Mouse (Mus musculus) MEL (cell line): ENCODE results near the gene Zfpm1. TPM values are rescaled to one million over a fixed set of nuclear protein-coding genes. Genes with fewer than 3 reads are reported as not detected.

Source experiments
- DNase-seq: peaks from one replicate; pipeline ENCODE4 v3.0.0; 2011; ENCODE audit warnings: low read depth, low spot score
- H3K27ac ChIP-seq: 2 replicates; pipeline ENCODE4 v1.5.1; 2012; ENCODE audit warnings: low read depth, mild to moderate bottlenecking, control low read depth, low read length, moderate library complexity; ENCODE audit not compliant: control insufficient read depth
- H3K27me3 ChIP-seq, 2 experiments: fragments of 150-350 bp in 1 of 2; sonication (generic) in 1 of 2; 2 replicates each; pipeline ENCODE4 v1.6.1; 2012; ENCODE audit warnings: low read length in 2 of 2, mild to moderate bottlenecking in 2 of 2, improper control_type of control experiment in 1 of 2, moderate library complexity in 1 of 2; ENCODE audit not compliant: insufficient read depth in 2 of 2, control insufficient read depth in 1 of 2
- H3K36me3 ChIP-seq, 2 experiments: 2 replicates each; pipeline ENCODE4 v1.6.1; 2012 to 2014; ENCODE audit warnings: low read length in 2 of 2, improper control_type of control experiment in 1 of 2, inconsistent platforms in 1 of 2, mild to moderate bottlenecking in 1 of 2; ENCODE audit not compliant: insufficient read depth in 2 of 2, control insufficient read depth in 1 of 2
- H3K4me1 ChIP-seq, 2 experiments: fragments of 150-350 bp in 1 of 2; sonication (generic) in 1 of 2; 2 replicates each; pipeline ENCODE4 v1.6.1; 2012; ENCODE audit warnings: low read length in 2 of 2, improper control_type of control experiment in 1 of 2, mild to moderate bottlenecking in 1 of 2; ENCODE audit not compliant: insufficient read depth in 2 of 2, control insufficient read depth in 1 of 2
- H3K4me3 ChIP-seq, 2 experiments: fragments of 150-350 bp in 1 of 2; sonication (generic) in 1 of 2; 2 replicates each; pipeline ENCODE4 v1.5.1; 2012; ENCODE audit warnings: low read depth in 2 of 2, low read length in 2 of 2, mild to moderate bottlenecking in 2 of 2, moderate library complexity in 2 of 2, control low read depth in 1 of 2, improper control_type of control experiment in 1 of 2; ENCODE audit not compliant: control insufficient read depth in 1 of 2, insufficient read depth in 1 of 2
- H3K79me2 ChIP-seq: 2 replicates; pipeline ENCODE4 v1.6.1; 2012; ENCODE audit warnings: mild to moderate bottlenecking, low read length, moderate library complexity; ENCODE audit not compliant: control insufficient read depth, poor library complexity, insufficient read depth
- H3K9ac ChIP-seq: 2 replicates; pipeline ENCODE4 v1.6.1; 2012; ENCODE audit warnings: low read depth, mild to moderate bottlenecking, control low read depth, low read length, moderate library complexity; ENCODE audit not compliant: control insufficient read depth, poor library complexity, severe bottlenecking
- H3K9me3 ChIP-seq: fragments of 150-350 bp; sonication (generic); replicated peaks from 2 replicates; pipeline ENCODE4 v1.6.1; 2012; ENCODE audit warnings: mild to moderate bottlenecking, low read length, improper control_type of control experiment, moderate library complexity; ENCODE audit not compliant: insufficient read depth
- CHD2 ChIP-seq: IDR thresholded peaks from 2 replicates; pipeline ENCODE4 v1.6.1; 2011; ENCODE audit warnings: low read length, improper control_type of control experiment
- E2F4 ChIP-seq: IDR thresholded peaks from 2 replicates; pipeline ENCODE4 v1.6.1; 2011; ENCODE audit warnings: low read depth, low read length, improper control_type of control experiment, borderline replicate concordance
- ELF1 ChIP-seq: IDR thresholded peaks from 2 replicates; pipeline ENCODE4 v1.6.1; 2014; ENCODE audit warnings: low read depth, mild to moderate bottlenecking, inconsistent platforms, low read length, improper control_type of control experiment, moderate library complexity
- EP300 ChIP-seq, 2 experiments: IDR thresholded peaks; 2 replicates each; pipeline ENCODE4 v1.6.1; 2011; ENCODE audit warnings: improper control_type of control experiment in 2 of 2, low read length in 2 of 2, low read depth in 1 of 2, mild to moderate bottlenecking in 1 of 2
- JUND ChIP-seq: IDR thresholded peaks from 2 replicates; pipeline ENCODE4 v1.6.1; 2011; ENCODE audit warnings: low read depth, mild to moderate bottlenecking, improper control_type of control experiment, low read length
- MAFK ChIP-seq: IDR thresholded peaks from 2 replicates; pipeline ENCODE4 v1.6.1; 2011; ENCODE audit warnings: low read depth, mild to moderate bottlenecking, low read length, improper control_type of control experiment, borderline replicate concordance
- MAX ChIP-seq: IDR thresholded peaks from 2 replicates; pipeline ENCODE4 v1.6.1; 2011; ENCODE audit warnings: low read length, improper control_type of control experiment
- MEF2A ChIP-seq: IDR thresholded peaks from 2 replicates; pipeline ENCODE4 v1.6.1; 2014; ENCODE audit warnings: low read depth, mild to moderate bottlenecking, inconsistent platforms, low read length, improper control_type of control experiment; ENCODE audit not compliant: poor library complexity, insufficient replicate concordance, severe bottlenecking; ENCODE audit errors: extremely low read depth
- MXI1 ChIP-seq: IDR thresholded peaks from 2 replicates; pipeline ENCODE4 v1.6.1; 2011; ENCODE audit warnings: mild to moderate bottlenecking, low read depth, low read length, improper control_type of control experiment
- MYB ChIP-seq: IDR thresholded peaks from 2 replicates; pipeline ENCODE4 v1.6.1; 2011; ENCODE audit warnings: mild to moderate bottlenecking, low read depth, low read length, improper control_type of control experiment
- MYC ChIP-seq: IDR thresholded peaks from 2 replicates; pipeline ENCODE4 v1.6.1; 2011; ENCODE audit warnings: low read depth, mild to moderate bottlenecking, low read length, improper control_type of control experiment, moderate library complexity
- NELFE ChIP-seq: IDR thresholded peaks from 2 replicates; pipeline ENCODE4 v1.6.1; 2011; ENCODE audit warnings: low read depth, low read length, improper control_type of control experiment
- NRF1 ChIP-seq: IDR thresholded peaks from 2 replicates; pipeline ENCODE4 v1.6.1; 2014; ENCODE audit warnings: low read depth, mild to moderate bottlenecking, inconsistent platforms, low read length, improper control_type of control experiment, moderate library complexity; ENCODE audit not compliant: poor library complexity, insufficient read depth, severe bottlenecking
- POLR2A ChIP-seq, 2 experiments: IDR thresholded peaks; 2 replicates each; pipeline ENCODE4 v1.6.1; 2011 to 2012; ENCODE audit warnings: low read length in 2 of 2, mild to moderate bottlenecking in 2 of 2, control low read depth in 1 of 2, improper control_type of control experiment in 1 of 2, low read depth in 1 of 2, moderate library complexity in 1 of 2; ENCODE audit not compliant: control insufficient read depth in 1 of 2, insufficient read depth in 1 of 2, poor library complexity in 1 of 2
- POLR2AphosphoS2 ChIP-seq: IDR thresholded peaks from 2 replicates; pipeline ENCODE4 v1.6.1; 2011; ENCODE audit warnings: low read length, improper control_type of control experiment
- POLR2AphosphoS5 ChIP-seq: IDR thresholded peaks from 2 replicates; pipeline ENCODE4 v1.6.1; 2012; ENCODE audit warnings: low read depth, borderline replicate concordance, mild to moderate bottlenecking, inconsistent platforms, low read length, moderate library complexity, mixed read lengths
- SIN3A ChIP-seq: IDR thresholded peaks from 2 replicates; pipeline ENCODE4 v1.6.1; 2012; ENCODE audit warnings: low read length, improper control_type of control experiment, inconsistent platforms
- TAL1 ChIP-seq: IDR thresholded peaks from 2 replicates; pipeline ENCODE4 v1.6.1; 2012; ENCODE audit warnings: mild to moderate bottlenecking, inconsistent platforms, low read length, moderate library complexity, mixed read lengths
- UBTF ChIP-seq: IDR thresholded peaks from 2 replicates; pipeline ENCODE4 v1.6.1; 2012; ENCODE audit warnings: low read depth, mild to moderate bottlenecking, inconsistent platforms, low read length, improper control_type of control experiment, moderate library complexity, borderline replicate concordance; ENCODE audit not compliant: insufficient read depth
- USF1 ChIP-seq: IDR thresholded peaks from 2 replicates; pipeline ENCODE4 v1.6.1; 2014; ENCODE audit warnings: low read depth, mild to moderate bottlenecking, inconsistent platforms, low read length, improper control_type of control experiment, moderate library complexity
- USF2 ChIP-seq, 2 experiments: IDR thresholded peaks; 2 replicates each; pipeline ENCODE4 v1.6.1; 2011 to 2012; ENCODE audit warnings: improper control_type of control experiment in 2 of 2, low read length in 2 of 2, borderline replicate concordance in 1 of 2, inconsistent platforms in 1 of 2, low read depth in 1 of 2, mild to moderate bottlenecking in 1 of 2; ENCODE audit not compliant: insufficient read depth in 1 of 2
- ZKSCAN1 ChIP-seq: IDR thresholded peaks from 2 replicates; pipeline ENCODE4 v1.6.1; 2012; ENCODE audit warnings: low read depth, mild to moderate bottlenecking, inconsistent platforms, low read length, improper control_type of control experiment, moderate library complexity
- ZMIZ1 ChIP-seq: IDR thresholded peaks from 2 replicates; pipeline ENCODE4 v1.6.1; 2012; ENCODE audit warnings: low read depth, mild to moderate bottlenecking, inconsistent platforms, low read length, improper control_type of control experiment, moderate library complexity
- ZNF384 ChIP-seq: IDR thresholded peaks from 2 replicates; pipeline ENCODE4 v1.6.1; 2012; ENCODE audit warnings: low read depth, mild to moderate bottlenecking, inconsistent platforms, low read length, improper control_type of control experiment
- polyA plus RNA-seq, 2 experiments: library from polyadenylated mRNA; stranded (reverse) in 1 of 2; unstranded in 1 of 2; fragments of >175 nt in 1 of 2; fragments of >200 nt in 1 of 2; gene quantifications; 2 replicates each; pipeline versions ENCODE4 v1.2.1 to v1.2.4; 2012; ENCODE audit warnings: low replicate concordance in 2 of 2, low read depth in 1 of 2; ENCODE audit not compliant: insufficient read length in 2 of 2, insufficient read depth in 1 of 2, missing spikeins in 1 of 2
- total RNA-seq: library from RNA; depleted of rRNA; stranded (reverse); fragments of 300-350 nt; gene quantifications from 2 replicates; pipeline ENCODE4 v1.2.3, GENCODE M21; 2012

Zfpm1 gene
- total and polyA plus RNA-seq, 3 experiments: 133 to 343 (median 260) TPM

GRCm38 (mm10) chr8:122236521-122236920 is 45.4 kb upstream of the Zfpm1 start:
- Histone ChIP-seq H3K4me3 (no peak overlapping the region), H3K4me1 (no peaks in the 10 kb centered on the region), H3K79me2 (no peaks in the 10 kb centered on the region), H3K9me3 (no peaks in the 10 kb centered on the region), H3K36me3 (no peaks in the 10 kb centered on the region), H3K27me3 (no peaks in the 10 kb centered on the region), H3K27ac (no peak overlapping the region), H3K9ac (no peak overlapping the region)
- no peak for DNase-seq
- TF ChIP-seq CHD2: no peak
- no peak for TF ChIP-seq MAX
- TF ChIP-seq ZNF384: no peak
- TF ChIP-seq ZMIZ1: no peak
- no peak for TF ChIP-seq SIN3A
- no peak for TF ChIP-seq ZKSCAN1
- no peak for TF ChIP-seq TAL1

GRCm38 (mm10) chr8:122238225-122238624 is 43.7 kb upstream of the Zfpm1 start:
- Histone ChIP-seq H3K4me1 (no peaks in the 10 kb centered on the region), H3K27me3 (no peaks in the 10 kb centered on the region), H3K9ac (no peak overlapping the region), H3K79me2 (no peaks in the 10 kb centered on the region), H3K4me3 (no peak overlapping the region), H3K36me3 (no peaks in the 10 kb centered on the region), H3K27ac (no peak overlapping the region)
- no peak for DNase-seq
- TF ChIP-seq MYB: no peak
- no peak for TF ChIP-seq USF1
- TF ChIP-seq USF2 (IDR thresholded peaks at IDR 0.05; ENCODE audit: borderline replicate concordance in 1 of 2, insufficient read depth in 1 of 2, low read depth in 1 of 2, low read length in 2 of 2): no peak
- TF ChIP-seq NELFE: no peak
- no peak for TF ChIP-seq MEF2A
- TF ChIP-seq, all 39 proteins: peak for 0
- no peaks in the 10 kb centered on the region for H3K9me3 ChIP-seq

- Histone ChIP-seq H3K27ac (no peak overlapping the region), H3K4me3 (no peak overlapping the region), H3K36me3 (no peaks in the 10 kb centered on the region), H3K9ac (no peak overlapping the region), H3K9me3 (no peaks in the 10 kb centered on the region), H3K4me1 (no peaks in the 10 kb centered on the region)
- DNase-seq: no peak
- TF ChIP-seq CHD2: no peak
- TF ChIP-seq POLR2A (IDR thresholded peaks at IDR 0.05; ENCODE audit: control insufficient read depth in 1 of 2, insufficient read depth in 1 of 2, low read depth in 1 of 2, low read length in 2 of 2, poor library complexity in 1 of 2): no peak
- TF ChIP-seq MYC: no peak
- no peak for TF ChIP-seq MXI1
- no peak for TF ChIP-seq USF2 (IDR thresholded peaks at IDR 0.05; ENCODE audit: borderline replicate concordance in 1 of 2, insufficient read depth in 1 of 2, low read depth in 1 of 2, low read length in 2 of 2)
- TF ChIP-seq UBTF: no peak
- no peak for TF ChIP-seq E2F4
- no peak for TF ChIP-seq EP300 (IDR thresholded peaks at IDR 0.05; ENCODE audit: low read depth in 1 of 2, low read length in 2 of 2)
- TF ChIP-seq NRF1: no peak
- TF ChIP-seq MAFK: no peak
- no peak for TF ChIP-seq ELF1
- TF ChIP-seq ZMIZ1: no peak
- TF ChIP-seq POLR2AphosphoS5: no peak
- no peak for TF ChIP-seq JUND
- no peak for TF ChIP-seq POLR2AphosphoS2
- TF ChIP-seq, all 39 proteins: peak for 0
- Histone ChIP-seq H3K79me2 (no peaks in the 10 kb centered on the region), H3K27me3 (no peaks in the 10 kb centered on the region)
These were observed 43.2 kb upstream of the Zfpm1 start for GRCm38 (mm10) chr8:122238731-122239130.
